Mouse (Mus musculus): Measurements from ENCODE around the gene Tns1.

The Tns1 gene

DNA sequence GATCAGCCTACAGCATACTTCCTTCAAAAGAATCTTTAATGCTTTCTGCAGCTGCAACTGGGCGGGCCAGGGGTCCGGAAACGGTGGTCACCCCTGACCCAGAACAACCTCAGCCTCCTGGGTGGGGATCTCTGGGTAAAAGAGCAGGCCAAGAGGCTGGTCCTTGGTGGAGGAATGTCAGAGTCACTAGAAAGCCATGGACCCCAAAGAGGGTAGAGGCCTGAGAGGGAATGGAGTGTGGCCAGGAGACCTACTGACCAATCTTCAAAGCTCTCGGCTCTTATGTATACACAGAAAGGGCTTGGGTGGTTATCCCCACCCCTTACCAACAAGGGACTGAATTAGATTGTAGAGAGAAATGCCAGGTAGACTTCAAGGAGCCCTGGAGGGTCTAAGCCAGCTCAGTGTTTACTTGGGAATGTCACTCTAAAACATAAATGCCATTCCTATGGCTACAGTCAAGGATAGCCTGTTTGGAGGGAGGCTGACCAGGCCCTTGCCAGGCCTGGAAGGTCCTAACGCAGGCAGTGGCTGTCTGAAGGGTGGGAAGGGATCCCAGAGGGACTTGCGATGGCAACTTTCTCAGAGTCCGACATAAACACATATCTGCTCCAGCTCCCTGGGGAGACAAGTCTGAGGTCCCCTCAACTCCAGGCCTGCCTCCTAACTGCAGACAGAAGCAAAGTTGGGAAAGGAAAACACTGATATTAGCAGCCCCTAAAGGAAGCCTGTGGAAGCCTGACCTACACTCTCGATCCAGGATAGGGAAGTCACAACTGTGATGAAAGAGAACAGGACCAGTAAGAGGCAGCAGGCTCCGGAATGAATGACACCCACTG, 92.3 kb downstream of the Tns1 start:
- WGBS = 77% methylated on average over 9 of the region's 9 CpGs

DNA sequence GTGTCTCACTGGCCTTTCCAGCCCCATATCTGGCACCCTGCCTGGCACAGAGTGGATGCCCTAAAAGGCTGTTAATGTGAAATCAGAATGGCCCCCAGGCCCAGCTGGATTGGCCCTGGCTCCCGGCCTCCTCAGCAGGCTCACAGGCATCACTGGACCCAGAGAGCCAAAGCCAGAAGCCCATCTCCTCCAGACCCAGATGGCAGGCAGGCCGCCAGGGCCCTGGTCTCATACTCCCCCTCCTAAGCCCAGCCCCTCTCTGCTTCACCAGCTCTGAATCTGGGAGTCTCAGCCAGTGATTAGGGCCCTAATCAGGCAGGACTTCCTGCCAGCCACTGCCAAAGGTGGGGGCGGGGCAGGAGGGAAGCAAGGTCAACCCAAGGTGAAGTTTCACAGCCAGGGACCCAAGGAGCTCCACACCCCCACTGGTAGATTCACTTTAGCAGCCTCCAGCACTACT, 93.3 kb downstream of the Tns1 start:
- WGBS = 57% methylated on average over 3 of the region's 3 CpGs

DNA sequence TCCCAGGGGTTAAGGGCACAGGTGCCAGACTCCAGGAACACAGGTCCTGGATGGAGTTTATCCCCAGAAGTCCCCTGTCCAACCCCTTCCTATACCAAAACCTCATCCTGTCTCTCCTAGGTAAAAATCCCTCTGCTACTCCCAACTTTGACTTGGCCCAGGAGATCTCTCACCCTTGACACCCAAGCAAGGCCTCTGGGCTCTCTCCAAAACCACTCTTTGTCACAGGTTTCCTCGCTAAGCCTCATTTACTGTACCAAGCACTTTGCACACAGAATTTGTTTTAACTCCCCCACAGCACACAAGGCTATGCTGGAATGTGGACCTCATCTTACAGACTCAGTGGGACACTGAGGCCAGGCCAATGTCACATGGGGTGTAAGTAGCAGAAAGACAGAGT, 94.0 kb downstream of the Tns1 start:
- 91% methylated on average over 1 of the region's 1 CpGs for WGBS

DNA sequence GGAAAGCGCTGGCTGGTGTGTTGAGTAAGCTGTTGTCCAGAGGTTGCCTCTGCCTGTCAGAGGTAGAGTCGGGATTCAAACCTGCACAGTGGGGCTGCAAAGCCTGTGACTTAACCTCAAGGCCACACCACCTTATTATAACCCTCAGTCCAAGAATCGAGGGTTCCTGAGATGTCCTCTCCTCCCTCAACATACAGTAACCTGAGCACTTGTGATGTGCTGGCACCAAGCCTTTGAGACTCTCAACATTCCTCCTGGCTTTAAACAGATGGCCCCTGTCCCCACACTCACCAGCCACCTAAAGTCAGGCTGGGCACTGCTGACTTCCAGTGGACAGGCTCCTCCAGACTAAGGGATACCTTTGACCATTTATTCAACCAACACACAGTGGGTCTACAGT, 94.6 kb downstream of the Tns1 start:
- WGBS = 93% methylated on average over 3 of the region's 3 CpGs

DNA sequence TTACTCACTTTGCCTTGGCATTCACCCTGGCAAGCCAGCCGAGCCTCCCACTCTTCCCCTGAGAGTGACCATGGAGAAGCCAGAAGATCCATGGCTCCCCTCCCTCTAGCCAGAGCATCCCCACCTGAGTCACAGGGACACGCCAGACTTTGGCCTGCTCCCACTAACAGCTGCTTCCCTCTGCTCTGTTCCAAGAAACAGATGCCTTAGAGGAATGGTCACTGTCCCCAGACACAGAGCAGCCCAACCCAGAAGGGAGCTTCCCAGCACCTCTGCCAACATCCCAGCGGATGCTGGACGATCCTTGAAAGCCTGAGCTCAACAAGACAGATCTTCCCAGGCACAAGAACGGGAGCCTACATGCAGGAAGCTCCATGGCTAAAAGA, 95.4 kb downstream of the Tns1 start:
- 69% methylated on average over 5 of the region's 5 CpGs for WGBS

DNA sequence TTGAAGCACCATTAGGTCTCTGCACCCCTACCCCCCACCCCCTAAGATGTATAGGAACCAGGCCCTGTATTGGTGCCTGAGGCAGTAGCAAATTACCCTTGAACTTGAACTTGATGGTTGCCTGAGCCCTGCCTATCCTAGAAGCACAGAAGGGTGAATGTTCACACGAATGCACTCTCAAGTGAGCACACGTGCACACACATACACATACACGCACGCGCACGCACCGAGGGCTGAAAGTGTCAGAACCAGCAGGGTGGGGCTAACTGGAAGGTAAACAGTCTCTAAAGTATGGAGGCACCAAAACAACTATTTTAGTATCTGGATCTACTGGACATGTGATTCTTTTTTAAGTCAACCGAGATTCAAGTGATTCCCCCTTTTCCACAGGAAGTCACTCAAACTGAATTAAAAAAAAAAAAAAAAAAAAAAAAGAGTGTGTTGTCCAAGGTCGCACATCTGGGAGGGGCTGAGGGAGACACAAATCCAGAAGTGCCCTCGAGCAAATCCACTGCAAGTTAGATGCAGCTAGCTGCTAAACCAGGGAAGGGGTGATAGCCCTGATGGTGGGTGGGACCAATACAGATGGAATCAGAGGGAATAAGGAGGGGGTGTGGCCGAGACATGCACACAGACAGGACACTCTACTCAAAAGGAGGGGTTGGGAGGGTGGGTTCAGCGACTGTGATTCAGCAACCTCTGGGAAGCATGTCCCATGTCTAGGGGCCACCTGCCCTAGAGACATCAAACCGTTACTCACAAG, 96.0 kb downstream of the Tns1 start:
- 76% methylated on average over 13 of the region's 13 CpGs for WGBS

DNA sequence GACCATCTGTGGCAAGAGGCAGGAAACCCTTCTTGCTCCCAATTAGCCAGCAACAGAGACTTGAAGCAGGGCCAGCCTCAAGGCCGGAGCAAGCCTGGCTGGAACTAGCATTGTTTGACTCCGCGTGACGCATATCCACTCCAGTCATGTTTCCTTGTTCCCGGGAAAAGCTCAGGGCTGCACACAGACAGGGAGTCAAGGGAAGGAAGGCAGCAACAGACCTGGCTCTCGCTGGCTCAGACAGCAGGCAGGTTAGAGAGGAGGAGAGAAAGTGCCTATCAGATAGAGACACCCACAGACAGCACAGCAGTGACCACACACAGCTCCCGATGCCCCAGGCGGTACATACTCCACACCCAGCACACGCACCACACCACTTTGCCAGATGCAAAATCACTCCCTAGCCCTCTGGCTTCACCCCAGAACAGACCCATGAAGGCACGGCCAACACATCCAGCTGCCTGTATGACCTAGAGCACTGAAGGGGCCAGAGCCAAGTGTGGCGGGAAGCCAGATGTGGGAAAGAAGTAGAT, 96.6 kb downstream of the Tns1 start:
- 47% methylated on average over 11 of the region's 11 CpGs for WGBS

DNA sequence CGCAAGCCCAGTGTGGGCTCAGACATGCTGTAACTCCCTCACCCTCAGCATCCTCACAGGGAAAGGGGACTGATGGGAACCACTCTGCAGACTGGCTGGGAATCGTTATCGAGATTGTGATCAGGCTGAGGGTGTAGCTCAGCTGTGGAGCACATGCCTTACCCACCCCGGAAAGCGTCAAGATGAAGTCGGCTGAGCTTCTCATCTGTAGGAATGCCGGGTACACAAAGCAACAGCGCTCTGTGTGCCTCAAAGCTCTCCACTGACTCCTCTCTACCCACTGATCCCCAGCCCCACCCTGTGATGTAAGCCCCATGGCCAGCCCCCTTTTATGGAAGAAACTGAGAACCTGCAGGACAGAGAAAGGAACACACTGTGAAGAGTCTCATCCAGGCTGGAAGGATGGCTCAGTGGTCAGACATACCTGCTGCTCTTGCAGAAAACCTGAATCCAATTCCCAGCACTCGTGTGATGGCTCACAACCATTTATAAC, 97.5 kb downstream of the Tns1 start:
- 75% methylated on average over 9 of the region's 9 CpGs for WGBS

DNA sequence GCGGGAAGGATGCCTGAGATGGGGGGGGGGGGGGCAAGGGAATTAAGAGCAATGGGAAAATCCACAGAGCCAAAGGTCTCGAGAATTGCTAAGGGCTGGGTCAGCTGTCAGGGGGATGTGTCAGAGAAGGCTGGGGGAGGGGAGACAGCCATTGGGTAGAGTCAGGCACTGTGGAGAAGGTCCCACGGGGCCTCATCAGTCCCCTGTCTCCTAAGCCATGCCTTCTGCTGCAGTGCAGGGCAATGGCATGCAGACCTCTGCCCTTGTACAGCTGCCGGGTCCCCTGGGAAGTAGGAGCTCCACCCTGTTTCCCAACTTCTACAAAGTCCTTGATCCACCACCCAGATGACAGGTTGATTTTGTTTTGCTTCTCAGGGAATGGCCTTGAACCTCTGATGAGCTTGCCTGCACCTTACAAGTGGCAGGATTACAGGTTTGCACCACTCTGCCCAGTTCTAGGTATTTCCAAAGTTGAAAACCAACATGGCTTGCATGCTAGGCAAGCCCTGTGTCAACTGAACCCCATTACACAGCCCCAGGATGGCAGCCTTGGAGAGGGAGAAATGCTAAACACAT, 98.5 kb downstream of the Tns1 start:
- 64% methylated on average over 4 of the region's 4 CpGs for WGBS

DNA sequence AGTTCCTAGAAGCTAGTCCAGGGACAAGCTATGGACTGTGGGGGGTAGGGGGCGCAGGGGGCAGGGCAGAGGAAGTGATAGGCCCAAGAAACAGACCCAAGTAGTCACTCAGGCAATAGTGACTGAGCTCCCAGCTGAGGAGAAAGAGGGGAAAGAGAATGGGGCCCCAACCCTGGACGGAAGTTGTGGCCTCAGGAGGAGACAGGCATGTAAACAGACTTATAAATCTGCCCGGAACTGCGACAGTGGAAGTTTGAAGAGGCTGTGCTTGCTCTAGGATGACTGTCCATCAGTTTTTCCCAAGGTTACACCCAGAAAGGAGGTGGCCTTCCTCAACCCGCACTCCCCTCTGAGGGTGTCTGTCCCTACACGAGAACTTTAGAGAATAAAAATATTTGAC, 99.0 kb downstream of the Tns1 start:
- WGBS = 77% methylated on average over 6 of the region's 6 CpGs

DNA sequence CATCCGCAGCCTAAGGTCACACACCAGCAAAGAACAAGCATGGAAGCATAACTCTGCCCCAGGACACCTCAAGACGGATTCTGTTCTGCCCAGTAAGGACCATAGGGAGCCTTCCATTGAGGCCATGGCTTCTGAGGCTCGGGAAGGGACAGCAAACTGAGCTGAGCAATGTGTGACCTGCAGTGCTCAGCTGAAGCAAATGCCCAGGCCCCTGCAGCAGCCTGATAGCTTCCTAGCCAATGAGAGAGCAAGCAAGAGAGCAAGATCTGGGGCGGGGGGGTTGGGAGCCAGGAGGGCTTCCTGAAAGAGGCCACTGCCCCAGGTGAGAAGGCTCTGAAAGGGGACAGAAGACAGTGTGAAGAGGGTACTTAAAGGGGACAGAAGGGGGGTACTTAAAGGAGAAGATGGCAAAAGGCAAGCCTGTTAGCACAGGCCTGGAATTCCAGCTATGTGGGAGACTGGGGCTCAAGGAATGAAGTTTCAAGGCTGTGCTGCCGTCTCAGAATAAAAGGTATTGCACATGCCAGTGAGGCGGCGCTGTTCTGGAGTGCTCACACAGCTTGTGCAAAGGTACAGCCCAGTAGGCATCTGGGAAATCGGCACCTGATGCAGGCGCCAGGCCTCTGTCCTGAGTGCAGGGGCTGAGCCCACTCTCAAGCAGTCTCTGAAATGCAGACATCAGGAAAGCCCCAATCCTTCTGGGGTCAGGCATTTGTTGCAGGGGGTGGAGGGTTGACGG, 99.6 kb downstream of the Tns1 start:
- 86% methylated on average over 10 of the region's 10 CpGs for WGBS

DNA sequence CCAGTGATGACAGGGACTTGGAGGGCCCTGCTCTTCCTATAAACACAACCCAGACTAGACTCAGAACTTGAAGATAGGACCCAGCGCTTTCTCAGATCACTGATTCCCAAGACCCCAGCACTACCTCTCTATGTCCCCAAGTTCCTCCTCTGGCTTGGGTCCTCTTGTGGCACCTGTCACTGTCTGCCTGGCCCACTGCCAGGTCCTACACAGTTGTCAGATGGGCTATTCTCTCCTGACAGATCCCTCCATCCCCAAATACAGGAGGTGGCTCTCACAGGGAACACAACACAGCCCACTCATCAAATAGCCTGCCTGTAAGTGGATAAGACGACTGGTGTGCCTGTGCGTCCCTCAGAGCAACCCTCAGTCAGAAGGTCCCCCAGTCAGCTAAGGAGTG, 101.3 kb downstream of the Tns1 start:
- WGBS = 84% methylated on average over 3 of the region's 3 CpGs

DNA sequence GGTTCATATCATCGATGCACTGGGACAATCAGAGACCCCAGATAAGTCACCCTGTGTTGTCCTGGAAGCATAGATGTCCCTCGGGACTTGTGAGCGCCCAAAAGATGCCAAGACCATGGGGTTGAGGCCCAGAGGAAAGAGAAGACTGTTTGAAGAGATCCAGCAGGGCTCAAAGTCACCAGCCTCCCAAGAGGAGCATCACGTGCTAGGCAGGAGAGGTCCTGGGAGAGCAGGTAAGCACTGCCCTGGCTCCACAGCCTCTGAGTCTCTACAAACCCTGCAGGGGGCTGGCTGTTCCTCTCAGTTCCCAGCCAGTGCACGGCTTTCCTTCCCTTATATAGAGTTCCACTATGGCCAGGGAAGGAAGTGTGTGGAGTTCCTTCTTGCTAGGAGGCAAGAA, 101.7 kb downstream of the Tns1 start:
- 87% methylated on average over 5 of the region's 5 CpGs for WGBS

DNA sequence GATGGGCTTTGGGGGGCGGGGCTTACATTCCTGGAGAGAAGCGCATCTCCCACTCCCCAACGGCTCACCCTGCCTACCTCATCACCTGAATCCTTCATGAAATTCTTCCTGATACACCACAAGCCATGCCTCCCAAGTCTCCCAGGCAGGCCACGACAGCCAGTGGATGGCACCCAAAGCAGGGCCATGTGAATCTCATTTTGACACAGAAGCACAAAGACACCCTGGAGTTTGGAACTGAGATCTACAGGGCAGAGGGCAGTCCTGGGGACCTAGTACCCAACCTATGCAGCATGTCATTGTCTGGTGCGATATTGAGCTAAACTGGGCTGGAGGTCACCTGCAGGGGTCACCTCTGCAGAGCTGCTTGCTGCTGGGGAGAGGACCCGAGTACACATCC, 104.0 kb downstream of the Tns1 start:
- 87% methylated on average over 6 of the region's 6 CpGs for WGBS

DNA sequence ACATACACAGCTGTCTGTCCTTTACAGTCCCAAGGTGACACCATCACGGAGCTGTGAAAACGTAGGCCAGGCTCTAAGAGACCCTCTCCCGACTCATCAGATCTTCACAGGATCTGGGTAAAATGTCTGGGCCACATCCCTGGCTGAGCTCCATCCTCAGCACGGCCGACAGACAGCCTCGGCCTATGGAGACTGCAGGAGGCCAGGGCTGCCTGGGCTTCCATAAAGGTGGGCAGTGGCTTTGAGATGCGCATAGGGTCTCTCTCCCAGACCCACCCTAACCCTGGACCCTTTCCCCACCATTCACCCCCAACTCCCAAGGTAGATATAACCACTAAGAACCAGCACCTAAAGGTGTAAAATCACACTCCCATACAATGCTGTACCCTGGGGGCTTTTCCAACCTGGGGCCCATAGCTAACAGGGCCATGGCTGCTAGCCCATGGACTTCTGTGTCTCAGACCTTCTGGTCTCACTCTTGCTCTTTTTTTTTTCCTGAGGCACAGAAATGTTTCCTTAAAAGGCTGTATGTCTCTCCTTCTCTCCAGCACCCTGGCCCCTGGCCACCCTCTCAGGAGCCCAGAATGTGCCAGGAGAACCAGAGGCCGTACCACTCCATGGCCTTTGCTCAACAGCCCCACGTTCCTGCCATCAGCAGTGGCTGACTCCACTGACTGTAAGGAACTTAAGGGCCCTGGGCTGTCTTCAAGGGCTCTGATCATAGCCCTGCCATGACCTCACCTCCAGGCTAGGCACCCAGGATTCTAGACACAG, 106.7 kb downstream of the Tns1 start:
- 94% methylated on average over 9 of the region's 9 CpGs for WGBS

DNA sequence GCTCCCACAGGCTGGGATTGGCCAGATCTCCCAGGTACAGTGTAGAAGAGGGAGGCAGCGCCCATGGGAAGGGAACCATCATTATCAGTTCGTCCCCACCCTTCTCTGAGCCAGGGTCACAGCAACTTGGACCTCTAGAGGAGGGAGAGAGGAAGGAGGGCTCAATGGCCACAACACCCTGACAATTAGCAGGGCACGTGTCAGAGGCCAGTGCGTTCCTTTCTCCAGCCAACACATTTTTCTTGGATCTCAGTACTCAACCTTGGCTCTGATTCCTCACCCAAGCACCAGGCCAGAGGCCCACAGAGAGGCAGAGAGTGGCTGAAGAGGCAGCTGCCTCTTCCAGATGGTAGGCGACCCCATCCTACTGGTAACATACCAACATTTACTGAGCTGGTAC, 107.6 kb downstream of the Tns1 start:
- WGBS = 74% methylated on average over 5 of the region's 5 CpGs

DNA sequence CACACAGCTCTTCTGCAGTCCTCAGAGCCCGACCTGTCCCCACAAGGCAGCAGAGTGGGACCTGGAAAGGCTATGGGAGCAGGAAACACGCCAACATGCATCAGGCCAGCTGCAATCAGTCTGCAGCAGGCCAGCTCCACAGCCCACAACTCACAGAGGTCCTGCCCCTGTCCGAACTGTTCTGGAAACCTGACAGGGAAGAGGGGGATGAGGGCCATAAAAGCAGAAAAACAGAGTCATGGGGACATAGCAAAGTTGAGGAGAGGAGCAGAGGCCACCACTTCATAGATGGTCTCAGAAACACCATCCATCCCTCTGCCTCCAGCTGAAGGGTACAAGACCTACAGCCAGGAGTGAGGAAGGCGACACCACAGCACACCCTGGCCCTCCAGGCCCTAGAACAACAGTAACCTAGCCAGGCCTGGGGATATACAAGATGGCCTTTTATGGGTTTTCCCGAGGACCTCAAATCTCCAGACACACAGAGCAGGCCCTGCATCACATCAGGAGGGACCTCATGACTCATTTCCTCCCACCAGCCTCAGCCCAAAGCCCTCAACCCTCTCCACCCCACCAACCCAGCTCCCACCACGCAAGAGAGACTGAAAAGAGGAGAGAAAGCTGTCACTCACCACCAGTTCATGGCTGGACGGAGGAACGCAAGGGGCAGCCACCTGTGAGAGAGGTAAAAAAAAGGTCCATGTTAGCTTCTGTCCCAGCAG, 108.6 kb downstream of the Tns1 start:
- WGBS = 87% methylated on average over 8 of the region's 8 CpGs

DNA sequence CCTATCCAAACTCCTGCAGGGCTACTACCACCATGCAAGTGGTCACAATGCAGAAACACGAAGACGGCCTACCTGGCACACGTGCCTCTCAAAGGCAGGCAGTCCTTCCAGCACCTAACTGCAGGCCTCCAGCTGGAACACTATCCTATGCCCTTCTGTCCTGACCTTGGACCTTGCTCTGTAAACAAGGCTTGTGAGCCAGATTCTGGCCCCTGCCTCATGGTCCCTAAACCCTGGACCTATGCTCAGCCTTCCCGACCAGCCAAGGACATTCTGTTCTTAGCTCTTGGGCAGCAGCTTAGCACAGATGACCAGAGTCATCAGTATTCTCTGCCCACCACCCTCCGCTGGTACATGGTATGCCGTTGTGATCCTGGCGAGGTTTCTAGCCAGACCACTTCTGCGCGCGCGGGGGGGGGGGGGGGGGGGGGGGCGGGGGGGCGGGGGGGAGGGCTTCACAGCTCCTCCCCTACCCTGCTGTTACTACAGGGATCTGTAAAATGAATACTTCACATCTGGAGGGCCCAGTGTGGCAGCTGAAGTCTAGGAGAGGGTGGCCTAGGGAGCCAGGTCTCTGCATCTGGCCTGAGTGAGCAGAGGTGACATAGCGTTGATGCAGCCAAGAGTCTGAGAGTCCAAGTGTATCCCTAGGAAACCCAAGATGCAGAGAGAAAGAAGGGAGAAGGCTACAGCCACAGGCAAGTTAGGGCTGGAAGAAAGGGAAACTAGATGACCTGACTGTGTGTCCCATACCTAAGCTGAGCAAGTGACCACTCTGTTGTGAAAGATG, 109.5 kb downstream of the Tns1 start:
- WGBS = 72% methylated on average over 9 of the region's 14 CpGs

DNA sequence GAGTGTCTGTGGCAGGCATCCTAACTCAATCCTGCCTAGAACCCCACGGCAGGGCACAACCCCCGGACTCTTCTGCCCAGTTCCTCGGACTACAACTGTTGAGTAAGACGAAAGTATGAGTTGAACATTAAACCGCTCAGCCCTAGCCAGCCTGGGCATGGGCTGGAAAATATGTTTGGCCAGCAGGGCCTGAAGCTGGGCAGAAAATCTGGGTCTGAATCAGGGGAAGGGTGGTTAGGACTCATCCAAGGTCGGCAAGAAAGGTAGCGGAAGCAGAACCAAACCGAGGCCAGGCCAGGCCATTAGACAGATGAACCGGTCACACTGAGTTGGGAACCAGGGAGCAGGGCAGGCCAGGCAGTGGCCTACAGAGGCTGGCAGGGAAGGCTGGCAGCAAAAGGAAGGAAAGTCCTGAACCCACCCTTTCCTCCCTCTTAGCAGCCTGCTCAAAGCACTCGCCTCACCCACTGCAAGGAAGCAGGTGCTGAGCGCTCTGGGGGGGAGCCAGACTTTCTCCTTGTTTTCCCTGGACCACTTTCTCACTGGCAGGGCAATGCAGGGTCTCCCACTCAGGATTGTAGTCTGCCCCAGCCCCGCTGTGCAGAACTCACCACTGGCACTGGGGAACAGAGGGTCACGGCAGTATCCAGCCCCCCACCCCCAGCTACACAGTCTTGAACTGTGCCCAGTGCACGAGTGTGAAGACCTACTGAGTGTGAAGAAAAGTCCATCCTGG, 110.8 kb downstream of the Tns1 start:
- WGBS = 87% methylated on average over 14 of the region's 14 CpGs
